In the genomic region with DNA sequence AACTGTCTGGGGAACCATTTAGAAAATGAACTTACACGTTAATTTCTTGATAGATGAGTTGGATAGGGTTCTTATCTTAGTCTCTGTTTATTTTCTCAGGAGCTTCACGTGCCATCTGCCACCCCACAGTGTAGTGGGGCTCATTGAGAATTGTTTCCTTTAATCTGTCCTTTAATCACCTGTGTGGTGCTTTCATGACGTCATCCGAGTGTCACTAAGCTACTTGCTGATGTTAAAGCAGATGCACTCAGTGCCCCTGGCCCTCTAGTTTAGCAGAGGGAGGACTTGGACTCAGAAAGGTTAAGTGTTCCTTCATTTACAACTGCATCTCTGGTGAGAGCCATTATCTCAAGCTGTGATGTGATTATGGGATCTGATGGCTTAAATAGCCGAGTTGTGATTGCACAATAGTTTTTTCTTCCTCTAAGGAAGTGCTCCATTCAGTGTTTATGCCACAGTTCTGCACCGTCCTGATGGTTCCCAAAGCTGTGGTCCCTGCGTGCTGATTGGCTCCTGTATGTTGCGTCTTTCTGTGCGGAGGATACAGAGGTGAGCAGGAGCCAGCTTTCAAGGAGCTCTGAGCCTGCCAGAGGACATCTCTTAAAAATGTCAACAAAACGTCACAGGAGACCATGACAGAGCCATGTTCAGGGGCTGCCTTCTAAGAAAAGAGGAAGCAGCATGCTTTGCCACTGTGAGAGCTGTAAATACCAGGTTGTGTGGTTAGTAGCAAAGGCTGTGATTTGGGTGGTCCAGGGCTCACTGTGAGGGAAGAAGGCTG, we compare ENCODE assay signal across 8 mouse cellular contexts. TPM values are rescaled to one million over a fixed set of nuclear protein-coding genes. Genes with fewer than 3 reads are reported as not detected.
DNase-seq lines count a peak whose midpoint lies in the region; ATAC-seq lines count a peak whose summit lies in the region.

No protein-coding gene starts in this region.

- H3K9ac ChIP-seq in forebrain, embryonic 14.5 days (ENCODE audit: low read length), result peak overlapping the region; percentile 98
- no peak overlapping the region for H3K9ac ChIP-seq in liver, embryonic 12.5 days

- H3K4me1 ChIP-seq in forebrain, embryonic 14.5 days (ENCODE audit: control insufficient read depth, insufficient read depth, low read length), result peaks cover 26% of the 10 kb centered on the region
- peaks cover 49% of the 10 kb centered on the region for H3K4me1 ChIP-seq in liver, embryonic 12.5 days

- DNase-seq in embryo, embryonic 10.5 days (ENCODE audit: low spot score), result peak; percentile 22
- DNase-seq in embryo, embryonic 11 days, result no peak
- DNase-seq in ES-CJ7 (ENCODE audit: low read depth, low spot score), result peak; percentile 88
- DNase-seq in forebrain, embryonic 14.5 days (ENCODE audit: low spot score), result peak; percentile 19
- no peak for DNase-seq in kidney, postnatal 36 days
- no peak for DNase-seq in frontal cortex, postnatal 14 days (ENCODE audit: low spot score in 2 of 2)

- H3K4me2 ChIP-seq in forebrain, embryonic 14.5 days (ENCODE audit: low read length), result peak overlapping the region; percentile 47
- H3K4me2 ChIP-seq in liver, embryonic 12.5 days, result peak overlapping the region; percentile 36

- no peak for ATAC-seq in forebrain, embryonic 14.5 days
- no peak for ATAC-seq in liver, embryonic 12.5 days
- peak; percentile 51 for ATAC-seq in neutrophil, adult 5-6 weeks (ENCODE audit: extremely low read depth, insufficient number of reproducible peaks, low FRiP score, poor library complexity, severe bottlenecking)

- H3K4me3 ChIP-seq in forebrain, embryonic 14.5 days (ENCODE audit: low read depth, low read length), result peak overlapping the region; percentile 94
- no peak overlapping the region for H3K4me3 ChIP-seq in liver, embryonic 12.5 days

- H3K27me3 ChIP-seq in forebrain, embryonic 14.5 days (replicated peaks; ENCODE audit: control insufficient read depth, insufficient read depth, low read length), result no peaks in the 10 kb centered on the region
- peaks cover 29% of the 10 kb centered on the region for H3K27me3 ChIP-seq in liver, embryonic 12.5 days (replicated peaks)

- WGBS in forebrain, embryonic 14.5 days, result 33% methylated on average over 10 of the region's 10 CpGs
- WGBS in liver, embryonic 12.5 days (ENCODE audit: insufficient replicate concordance), result 33% methylated on average over 10 of the region's 10 CpGs

- no peaks in the 10 kb centered on the region for H3K36me3 ChIP-seq in forebrain, embryonic 14.5 days (ENCODE audit: control insufficient read depth, insufficient read depth, low read length)
- no peaks in the 10 kb centered on the region for H3K36me3 ChIP-seq in liver, embryonic 12.5 days

- H3K9me3 ChIP-seq in forebrain, embryonic 14.5 days (replicated peaks; ENCODE audit: control insufficient read depth, low read length), result no peaks in the 10 kb centered on the region
- no peaks in the 10 kb centered on the region for H3K9me3 ChIP-seq in liver, embryonic 12.5 days (replicated peaks)

- H3K27ac ChIP-seq in forebrain, embryonic 14.5 days (ENCODE audit: low read depth, low read length), result peak overlapping the region; percentile 44; the same call in 1 of the 2 replicates
- H3K27ac ChIP-seq in liver, embryonic 12.5 days, result 0 out of 2 replicates have a peak overlapping the region, but pooled peaks have one; percentile 23

RNA-seq across cellular contexts. Expression of a gene that starts 3.0 kb away (rescaled TPM):
- polyA plus RNA-seq in forebrain, embryonic 14.5 days (2014; fragmentation: Nextera tagmentation; extraction: Ambion mirVana), result 16.3 and 21.3 TPM in 2 replicates
- polyA plus RNA-seq in liver, embryonic 12.5 days (2016; fragmentation: Nextera tagmentation; extraction: Ambion mirVana), result 4.9 and 5.1 TPM in 2 replicates
- total RNA-seq in neutrophil, adult 5-6 weeks (2017), result 43.8 and 45.3 TPM in 2 replicates

Comparison
In these comparisons a context has a peak if more than half of its experiments do, and no peak if none do; other contexts are left out.
1. DNase-seq: peak in embryo, embryonic 10.5 days (single experiment), ES-CJ7 (single experiment) and forebrain, embryonic 14.5 days (single experiment); none in embryo, embryonic 11 days (single experiment), kidney, postnatal 36 days (0 of 2) and frontal cortex, postnatal 14 days (0 of 2).